Mouse (Mus musculus) layer of hippocampus, postnatal 36 days (tissue): ENCODE measurements around the gene Ptprf. TPM values are rescaled to one million over a fixed set of nuclear protein-coding genes. Genes with fewer than 3 reads are reported as not detected.

ENCODE experiments used
- DNase-seq, 2 experiments: peaks; one replicate each; pipeline ENCODE4 v3.0.0; 2022
- microRNA-seq, 2 experiments: library from miRNA; unstranded; fragments of <30 nt; microRNA quantifications; one replicate each; pipeline ENCODE4 v1.2.0; 2021
- total RNA-seq, 2 experiments: library from RNA; stranded (reverse); gene quantifications; 2 replicates each; pipeline ENCODE4 v1.2.3; 2021

The Ptprf gene
- total RNA-seq, 2 experiments from 2014 or later, result 73.3 to 80.7 TPM

GRCm38 (mm10) chr4:118205906-118206305 lies 85.3 kb downstream of the Ptprf start:
- DNase-seq, result no peak

DNA sequence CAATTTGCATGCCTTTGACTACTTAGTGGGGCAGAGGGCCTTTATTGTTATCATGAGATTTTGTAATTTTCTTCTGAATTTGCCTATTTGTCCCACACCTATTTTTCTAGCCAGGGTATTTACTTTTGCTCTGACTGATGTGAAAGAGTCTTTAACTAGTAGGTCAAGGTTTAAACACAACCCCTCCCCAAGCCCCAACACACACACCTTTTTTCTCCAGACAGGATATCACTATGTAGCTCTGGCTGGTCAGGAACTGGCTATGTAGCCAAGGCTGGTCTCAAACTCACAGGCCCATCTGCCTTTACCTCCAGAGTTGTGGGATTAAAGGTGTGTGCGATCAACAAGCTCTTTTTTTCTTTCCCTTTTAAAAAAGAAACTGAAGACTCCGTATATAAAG lies 92.1 kb downstream of the Ptprf start:
- DNase-seq, result no peak

DNA sequence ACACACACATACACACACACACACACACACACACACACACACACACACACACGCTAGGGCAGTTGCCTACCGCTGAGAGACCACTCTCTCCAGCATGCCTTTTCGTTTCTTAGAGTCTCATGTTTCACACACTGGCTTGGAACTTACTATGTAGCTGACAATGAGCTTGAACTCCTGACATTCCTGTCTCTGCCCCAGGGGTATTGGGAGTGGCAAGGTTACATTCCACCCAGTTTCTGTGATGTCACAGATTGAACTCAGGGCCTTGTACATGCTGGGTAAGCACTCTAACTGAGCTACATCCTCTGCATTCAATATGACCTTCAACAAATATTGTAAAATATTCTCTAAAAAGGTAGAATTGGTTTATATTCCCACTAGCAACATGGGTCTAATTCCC lies 92.6 kb downstream of the Ptprf start:
- DNase-seq, result no peak

DNA sequence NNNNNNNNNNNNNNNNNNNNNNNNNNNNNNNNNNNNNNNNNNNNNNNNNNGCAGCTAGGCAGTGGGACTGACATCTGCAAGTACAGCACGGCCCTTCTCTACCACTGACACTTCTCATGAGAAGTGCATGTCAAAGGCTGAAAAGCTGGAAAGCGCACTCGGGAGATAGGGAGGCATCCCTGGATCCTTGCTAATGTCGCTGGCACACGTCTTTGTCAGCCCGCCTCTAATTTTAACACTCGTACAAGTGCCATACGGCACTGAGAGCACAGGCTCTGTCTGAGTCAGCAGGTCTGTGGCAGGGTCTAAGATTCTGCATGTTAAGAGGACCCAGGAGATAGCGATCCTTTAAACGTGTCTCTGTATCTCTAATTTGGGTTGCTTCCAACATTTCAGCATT lies 95.0 kb downstream of the Ptprf start:
- DNase-seq, result no peak

GRCm38 (mm10) chr4:118180301-118181080 lies 110.7 kb downstream of the Ptprf start:
- no peak for DNase-seq

DNA sequence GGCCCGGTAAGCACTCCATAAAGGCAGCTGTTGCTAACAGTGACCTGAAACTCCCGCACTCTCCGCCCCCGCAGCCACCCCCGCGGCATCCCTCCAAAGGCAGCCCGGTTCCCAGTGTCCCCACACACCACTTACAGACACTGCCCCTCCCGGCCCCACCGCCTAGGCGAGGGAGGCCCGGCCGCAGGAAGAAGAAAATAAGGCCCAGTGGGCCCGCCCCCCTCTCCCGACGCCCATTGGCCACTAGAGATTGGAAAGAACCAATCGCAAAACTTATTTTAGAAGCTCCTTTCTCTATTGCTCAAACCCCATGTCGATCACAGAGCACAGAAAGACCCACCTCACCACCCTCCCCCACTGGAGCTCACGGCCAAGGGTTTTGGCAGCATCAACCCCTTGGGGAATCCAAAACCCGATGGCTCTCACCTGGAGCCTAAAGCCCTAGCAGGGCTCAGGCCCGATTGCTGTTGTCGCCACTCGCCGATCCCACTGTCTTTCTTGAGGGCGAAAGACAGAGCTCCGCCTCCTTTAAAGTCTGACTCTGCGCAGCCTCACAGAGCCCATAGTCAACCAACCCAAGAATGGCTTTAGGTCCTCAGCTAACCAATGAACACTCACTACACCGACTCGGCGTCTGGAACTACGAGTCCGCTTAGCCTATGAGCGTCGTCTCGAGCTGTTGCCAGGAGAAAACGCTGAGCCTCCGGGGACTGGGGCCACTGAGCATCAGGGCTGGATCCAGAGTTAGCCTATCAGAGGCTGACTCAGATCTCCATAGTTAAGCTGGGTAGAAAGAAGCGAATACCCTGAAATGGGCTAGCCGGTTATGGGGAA lies 111.5 kb downstream of the Ptprf start, which contains the start of gene Kdm4a:
TSS of gene Kdm4a (minus strand) at position 577 of the 834 bp plus-strand sequence.
- DNase-seq, result peak; percentile 92 to 93

GRCm38 (mm10) chr4:118178952-118179466 lies 112.2 kb downstream of the Ptprf start:
- no peak for DNase-seq

- no peak for DNase-seq
Observed at GRCm38 (mm10) chr4:118172461-118172860, 118.7 kb downstream of the Ptprf start.

- no peak for DNase-seq
Observed at GRCm38 (mm10) chr4:118171006-118171405, 120.2 kb downstream of the Ptprf start.

DNA sequence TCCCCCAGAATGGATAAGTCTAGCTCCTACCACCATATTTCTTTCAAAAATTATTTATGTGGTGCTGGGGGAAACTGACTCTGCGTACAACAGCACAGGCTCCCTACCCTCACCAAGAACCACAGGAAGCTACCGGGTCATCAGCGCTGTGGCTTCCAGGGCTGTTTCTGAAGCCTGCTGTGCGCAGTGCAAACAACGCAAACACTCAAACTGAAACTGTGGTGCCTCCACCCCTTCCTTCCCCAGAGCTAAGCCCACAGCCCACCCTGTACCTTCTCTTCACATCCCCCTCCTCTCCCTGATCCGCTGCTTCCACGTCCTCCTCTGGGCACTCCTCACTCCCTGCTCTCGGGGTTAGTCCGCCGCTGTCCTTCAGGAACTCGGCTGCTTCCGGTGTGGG lies 129.1 kb downstream of the Ptprf start:
- DNase-seq, result no peak

Small RNA genes lying within 50 kb of the gene (microRNA-seq; reads per million reads assigned to microRNA genes)
- 0.60 to 0.85 reads per million in 2 experiments for gene Mir7226

Other genes starting within 250 kb of the Ptprf start
- gene St3gal3, start 156.5 kb downstream of the Ptprf start, total RNA-seq, result 10 to 100 TPM; 43.3 to 45.3 TPM
- gene Kdm4a, start 111.4 kb downstream of the Ptprf start, total RNA-seq, result 10 to 100 TPM; 47.0 to 55.4 TPM
- gene Szt2, start 117.9 kb upstream of the Ptprf start, total RNA-seq, result 10 to 100 TPM; 35.7 to 40.8 TPM
- gene Med8, start 117.9 kb upstream of the Ptprf start, total RNA-seq, result 10 to 100 TPM; 54.6 to 61.5 TPM
- gene Elovl1, start 136.7 kb upstream of the Ptprf start, total RNA-seq, result 10 to 100 TPM; 26.4 to 28.5 TPM
- 1 to 10 TPM in 1 of 2 experiments, under 1 TPM in 1; 0.82 to 1.5 TPM for gene Cdc20, start 145.9 kb upstream of the Ptprf start, total RNA-seq
- not detected for gene Mpl, start 166.1 kb upstream of the Ptprf start, total RNA-seq
- gene Tie1, start 198.7 kb upstream of the Ptprf start, total RNA-seq, result 1 to 10 TPM; 7.1 to 8.5 TPM
- gene 2610528J11Rik, start 235.6 kb upstream of the Ptprf start, total RNA-seq, result not detected